Mouse (Mus musculus) right cerebral cortex, postnatal 14 days (tissue): ENCODE measurements around the gene Tfcp2.
A peak's percentile ranks its signal among the peaks of the same experiment; 100 is the strongest.
"Not testable (repeated sequence)": the region's sequence is repeated elsewhere in the genome, so short reads cannot be mapped to it uniquely, and the experiment has no call there.

Source experiments
- DNase-seq: peaks from one replicate; pipeline ENCODE4 v3.0.0; 2022

Tfcp2 gene

GRCm38 (mm10) chr15:100555965-100556364 lies 4.2 kb upstream of the Tfcp2 start:
- DNase-seq: no peak

GRCm38 (mm10) chr15:100550280-100550679 lies 1.5 kb downstream of the Tfcp2 start:
- DNase-seq: no peak

GRCm38 (mm10) chr15:100543651-100544030 lies 8.2 kb downstream of the Tfcp2 start:
- DNase-seq: not testable (repeated sequence)

- not testable (repeated sequence) for DNase-seq
These were observed 8.7 kb downstream of the Tfcp2 start for GRCm38 (mm10) chr15:100542876-100543650.

GRCm38 (mm10) chr15:100541426-100541825 lies 10.4 kb downstream of the Tfcp2 start:
- no peak for DNase-seq

- DNase-seq: not testable (repeated sequence)
These were observed 10.8 kb downstream of the Tfcp2 start for GRCm38 (mm10) chr15:100541001-100541400.

- DNase-seq: no peak
These were observed 12.4 kb downstream of the Tfcp2 start for GRCm38 (mm10) chr15:100539411-100539810.

GRCm38 (mm10) chr15:100537913-100538312 lies 13.9 kb downstream of the Tfcp2 start:
- no peak for DNase-seq

GRCm38 (mm10) chr15:100527900-100528299 lies 23.9 kb downstream of the Tfcp2 start:
- DNase-seq: no peak

GRCm38 (mm10) chr15:100525405-100525804 lies 26.4 kb downstream of the Tfcp2 start:
- no peak for DNase-seq

GRCm38 (mm10) chr15:100520306-100520705 lies 31.5 kb downstream of the Tfcp2 start:
- DNase-seq: no peak

- no peak for DNase-seq
These were observed 36.7 kb downstream of the Tfcp2 start for GRCm38 (mm10) chr15:100515121-100515520.

- no peak for DNase-seq
These were observed 38.4 kb downstream of the Tfcp2 start for GRCm38 (mm10) chr15:100513387-100513786.

GRCm38 (mm10) chr15:100510072-100510471 lies 41.7 kb downstream of the Tfcp2 start:
- no peak for DNase-seq

- no peak for DNase-seq
These were observed 43.2 kb downstream of the Tfcp2 start for GRCm38 (mm10) chr15:100508454-100509167.

GRCm38 (mm10) chr15:100499506-100499905 lies 52.3 kb downstream of the Tfcp2 start:
- not testable (repeated sequence) for DNase-seq

GRCm38 (mm10) chr15:100495102-100495501 lies 56.7 kb downstream of the Tfcp2 start, which contains the start of gene Csrnp2:
TSS of gene Csrnp2 (minus strand) at chr15:100495488.
- DNase-seq: peak; percentile 94

GRCm38 (mm10) chr15:100494647-100495046 lies 57.2 kb downstream of the Tfcp2 start:
- peak; percentile 59 for DNase-seq

- no peak for DNase-seq
These were observed 59.8 kb downstream of the Tfcp2 start for GRCm38 (mm10) chr15:100491966-100492365.

GRCm38 (mm10) chr15:100489263-100489662 lies 62.5 kb downstream of the Tfcp2 start:
- no peak for DNase-seq

- DNase-seq: not testable (repeated sequence)
These were observed 63.5 kb downstream of the Tfcp2 start for GRCm38 (mm10) chr15:100488297-100488696.

GRCm38 (mm10) chr15:100487050-100487449 lies 64.8 kb downstream of the Tfcp2 start:
- DNase-seq: no peak

- DNase-seq: no peak
These were observed 65.4 kb downstream of the Tfcp2 start for GRCm38 (mm10) chr15:100486450-100486849.

- no peak for DNase-seq
These were observed 66.2 kb downstream of the Tfcp2 start for GRCm38 (mm10) chr15:100485576-100485975.
